Mouse (Mus musculus) urinary bladder, adult 18-20 months (tissue): ENCODE measurements around the gene Ofcc1.

ENCODE experiments used
- DNase-seq, 2 experiments: peaks; one replicate each; pipeline ENCODE4 v3.0.0; 2022; ENCODE audit warnings: low spot score in 2 of 2, mixed read lengths in 2 of 2

The Ofcc1 gene

GRCm38 (mm10) chr13:40000236-40000635, 361.0 kb downstream of the Ofcc1 start:
- no peak for DNase-seq

GRCm38 (mm10) chr13:39997901-39998300, 363.3 kb downstream of the Ofcc1 start:
- no peak for DNase-seq

GRCm38 (mm10) chr13:39979294-39980061, 381.8 kb downstream of the Ofcc1 start:
- no peak for DNase-seq

- no peak for DNase-seq
These were observed 392.8 kb downstream of the Ofcc1 start for GRCm38 (mm10) chr13:39968349-39969016.

- DNase-seq, result no peak
These were observed 404.0 kb downstream of the Ofcc1 start for GRCm38 (mm10) chr13:39957226-39957625.

GRCm38 (mm10) chr13:39956017-39956416, 405.2 kb downstream of the Ofcc1 start:
- DNase-seq, result no peak
